Mouse (Mus musculus) erythroblast, embryonic 14.5 days (primary cell): ENCODE data around the gene Mapk11.

Experiments
- GATA1 ChIP-seq: IDR thresholded peaks from 2 replicates; pipeline ENCODE4 v1.6.1; 2012; ENCODE audit warnings: low read length, inconsistent platforms, mixed read lengths
- TAL1 ChIP-seq: IDR thresholded peaks from 3 replicates; pipeline ENCODE4 v1.6.1; 2012; ENCODE audit warnings: low read length, inconsistent platforms, mixed read lengths

DNA sequence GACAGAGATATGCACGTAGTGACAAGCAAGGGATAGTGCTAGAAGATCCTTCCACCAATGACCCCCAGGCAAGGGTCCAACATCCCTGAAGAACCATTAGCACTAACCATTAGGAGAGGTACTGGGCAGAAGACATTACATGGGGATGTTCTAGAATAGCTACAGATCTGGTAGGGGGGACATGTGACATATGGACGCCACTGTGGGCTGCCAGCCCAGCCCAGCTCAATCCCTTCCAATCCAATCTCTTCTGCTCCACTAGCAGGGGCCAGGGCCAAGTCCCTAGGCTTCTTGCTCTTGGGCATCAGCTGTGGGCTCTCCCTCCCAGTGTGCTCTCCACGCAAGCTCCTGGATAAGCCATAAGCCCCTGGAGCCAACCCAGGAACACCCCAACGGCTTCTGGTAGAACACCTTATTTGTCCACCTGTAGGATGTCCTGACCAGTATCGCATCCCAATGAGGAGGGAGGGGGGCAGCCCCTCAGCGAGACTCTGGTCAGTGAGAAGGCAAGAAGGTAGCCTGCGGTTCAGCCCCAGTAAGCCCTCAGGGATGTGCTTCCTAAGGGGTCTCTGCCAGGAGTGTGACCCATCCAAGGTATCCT lies 28.9 kb upstream of the Mapk11 start:
- TF ChIP-seq GATA1 (no peak), TAL1 (no peak)
